17 mouse cellular contexts compared by ENCODE assay signal in genomic region chr2:92675247-92675646, GRCm38 (mm10).
DNase-seq lines count a peak whose midpoint lies in the region; TF ChIP-seq lines count a peak whose summit lies in the region.
"Had no signal": no experiment of that assay in that cellular context is flagged by ENCODE, and none has a peak within 500 bp of the region (broad histone marks: within the 10 kb centered on the region; RNA-seq: fewer than 3 reads in every experiment).

No protein-coding gene starts in this region.

- intact Hi-C loops in left cerebral cortex, postnatal 36 days (cut with DNase I), result no loop called here

- peak overlapping the region; percentile 79 for H3K27ac ChIP-seq in cortical plate, adult 2 months (ENCODE audit: insufficient read depth, low read length)
- H3K27ac ChIP-seq: forebrain, embryonic 15.5 days; hindbrain, embryonic 12.5 days; liver, embryonic 13.5 days; neural tube, embryonic 15.5 days had no signal

- H3K4me3 ChIP-seq in cortical plate, adult 2 months (ENCODE audit: insufficient read depth, low read length), result no peak overlapping the region
- H3K4me3 ChIP-seq: forebrain, embryonic 15.5 days; hindbrain, embryonic 12.5 days; liver, embryonic 13.5 days; neural tube, embryonic 15.5 days had no signal

- peaks cover 20% of the 10 kb centered on the region for H3K4me1 ChIP-seq in cortical plate, adult 2 months (ENCODE audit: control insufficient read depth, insufficient read depth, low read length)
- H3K4me1 ChIP-seq: hindbrain, embryonic 12.5 days had no signal

- no peak for TF ChIP-seq POLR2A in cortical plate, adult 2 months (IDR thresholded peaks at IDR 0.05; ENCODE audit: extremely low read depth, insufficient read depth, low read length)

- TF ChIP-seq CTCF in cortical plate, adult 2 months (IDR thresholded peaks at IDR 0.05; ENCODE audit: extremely low read depth, insufficient read depth, low read length), result no peak

- peak; percentile 56 to 66 for DNase-seq in frontal cortex, postnatal 14 days (ENCODE audit: low spot score in 2 of 2)
- peak; percentile 61 to 85 for DNase-seq in layer of hippocampus, postnatal 14 days (ENCODE audit: low spot score in 2 of 2)
- peak; percentile 83 to 90 for DNase-seq in left cerebral cortex, postnatal 36 days (ENCODE audit: low spot score in 2 of 2)
- no peak for DNase-seq in embryo, embryonic 10.5 days (ENCODE audit: low spot score)
- no peak for DNase-seq in urinary bladder, postnatal 25 days (ENCODE audit: low spot score)
- no peak for DNase-seq in embryo, embryonic 11 days
- no peak for DNase-seq in kidney, adult 18-20 months
- DNase-seq: adrenal gland, adult 2 months; cerebellum, adult 2 months; heart, adult 18-20 months; kidney, postnatal 10 days; liver, embryonic 13.5 days; retina, postnatal 1 day had no signal

Comparison
In these comparisons a context has a peak if more than half of its experiments do, and no peak if none do; other contexts are left out.
1. DNase-seq: peak in frontal cortex, postnatal 14 days (2 of 2), layer of hippocampus, postnatal 14 days (2 of 2) and left cerebral cortex, postnatal 36 days (2 of 2); none in embryo, embryonic 10.5 days (single experiment), urinary bladder, postnatal 25 days (single experiment), embryo, embryonic 11 days (single experiment) and kidney, adult 18-20 months (single experiment).